Mouse (Mus musculus): ENCODE measurements around the gene Otub1.
A peak's percentile ranks its signal among the peaks of the same experiment; 100 is the strongest.

Otub1 gene

GRCm38 (mm10) chr19:7205753-7206736, at the start of gene Otub1:
TSS of gene Otub1 (minus strand) at chr19:7206316.
- peak; percentile 95 to 96 for DNase-seq

GRCm38 (mm10) chr19:7246021-7246420, 39.9 kb upstream of the Otub1 start:
- DNase-seq: no peak

GRCm38 (mm10) chr19:7240782-7241690, 34.9 kb upstream of the Otub1 start, which contains the start of gene Naa40:
TSS of gene Naa40 (minus strand) at chr19:7241183.
- DNase-seq: peak; percentile 95 to 97

DNA sequence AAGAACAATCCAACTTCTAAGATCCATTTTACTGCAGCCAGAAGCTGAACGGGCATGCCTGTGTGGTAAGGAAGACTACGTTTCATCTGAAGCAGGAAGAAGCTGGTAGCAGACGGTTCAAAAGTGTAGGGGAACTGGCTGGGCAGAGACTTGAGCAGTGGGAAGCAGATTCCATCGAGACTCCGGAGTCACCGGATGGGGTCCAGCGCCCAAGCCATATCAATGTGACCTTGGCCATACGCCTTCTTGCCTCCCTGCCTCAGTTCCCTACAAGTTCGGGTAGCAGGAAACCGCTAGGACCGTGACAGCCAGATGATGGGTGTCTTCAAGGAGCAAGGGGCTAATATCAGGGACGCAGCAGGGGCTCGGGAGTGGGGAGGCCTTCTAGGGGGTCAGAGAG, 34.2 kb upstream of the Otub1 start:
- no peak for DNase-seq

GRCm38 (mm10) chr19:7239574-7239973, 33.5 kb upstream of the Otub1 start:
- DNase-seq: no peak

GRCm38 (mm10) chr19:7236742-7237141, 30.6 kb upstream of the Otub1 start:
- no peak for DNase-seq

- peak in 1 of 2 experiments; percentile 25 for DNase-seq
These were observed 29.9 kb upstream of the Otub1 start for GRCm38 (mm10) chr19:7236011-7236410.

DNA sequence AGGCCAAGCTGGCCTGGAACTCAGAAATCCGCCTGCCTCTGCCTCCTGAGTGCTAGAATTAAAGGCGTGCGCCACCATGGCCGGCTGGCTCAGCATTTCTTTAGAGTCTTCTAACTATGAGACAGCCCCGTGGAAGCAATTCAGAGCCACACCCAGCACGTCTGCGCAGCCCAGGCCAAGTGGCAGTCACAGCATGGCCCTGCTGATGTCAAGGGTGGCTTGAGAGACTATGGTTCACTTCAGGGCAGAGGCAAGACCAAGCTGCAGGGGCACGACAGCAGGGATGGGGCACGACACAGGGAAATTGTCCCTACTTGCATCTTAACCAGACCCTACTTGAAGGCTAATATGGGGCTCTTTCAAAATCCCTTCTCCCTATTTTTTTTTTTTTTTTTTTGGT, 29.3 kb upstream of the Otub1 start:
- DNase-seq: no peak

- peak; percentile 74 to 85 for DNase-seq
These were observed 28.6 kb upstream of the Otub1 start for GRCm38 (mm10) chr19:7234537-7235221.

GRCm38 (mm10) chr19:7226511-7226914, 20.4 kb upstream of the Otub1 start:
- peak; percentile 74 to 79 for DNase-seq

DNA sequence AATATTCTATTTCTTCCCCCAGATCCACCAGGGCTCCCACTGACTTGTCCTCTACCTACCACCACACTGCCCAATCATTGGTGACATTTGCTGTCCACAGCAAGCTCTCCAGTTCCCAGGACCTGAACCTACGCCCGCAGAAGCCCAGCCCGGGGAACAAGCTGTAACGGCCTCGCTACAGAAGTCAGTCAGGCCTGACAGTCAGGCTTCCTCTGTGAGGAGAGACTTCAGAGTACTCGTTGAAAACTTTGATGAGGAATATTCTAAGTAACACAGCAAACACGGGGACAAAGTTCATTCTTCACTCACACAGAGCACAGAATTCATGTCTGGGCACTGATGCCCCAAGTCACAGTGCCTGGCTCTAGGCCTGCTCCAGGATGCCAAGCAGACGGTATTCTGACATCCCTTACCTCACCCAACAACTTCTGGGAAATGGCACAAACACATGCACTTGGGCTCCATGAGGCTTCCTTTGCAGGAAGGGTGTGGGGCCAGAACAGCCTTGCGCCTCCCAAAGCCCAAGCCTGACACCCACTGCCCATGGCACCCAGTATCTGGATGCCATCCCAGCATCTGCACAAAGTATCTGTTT, 19.1 kb upstream of the Otub1 start:
- peak; percentile 71 to 72 for DNase-seq

DNA sequence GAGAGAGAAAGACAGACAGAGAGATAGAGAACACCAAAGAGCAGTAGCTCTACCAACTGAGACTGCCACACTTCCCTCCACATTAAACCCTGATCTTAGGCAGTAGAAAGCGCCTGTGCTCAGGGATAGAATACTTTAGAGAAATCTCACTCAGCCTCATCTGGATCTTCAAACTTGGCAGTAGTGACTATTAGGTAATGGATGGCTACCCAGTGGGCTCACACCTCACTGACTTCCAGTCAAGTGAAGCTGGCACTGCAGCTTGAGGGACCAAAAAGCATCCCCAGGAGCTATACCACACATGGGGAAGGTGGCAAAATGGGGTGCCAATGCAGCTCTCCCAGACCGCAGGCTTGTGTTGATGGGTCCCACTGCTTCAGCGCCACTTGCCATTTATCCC, 18.1 kb upstream of the Otub1 start:
- peak in 1 of 2 experiments; percentile 38 for DNase-seq

GRCm38 (mm10) chr19:7223488-7223887, 17.4 kb upstream of the Otub1 start:
- DNase-seq: no peak

DNA sequence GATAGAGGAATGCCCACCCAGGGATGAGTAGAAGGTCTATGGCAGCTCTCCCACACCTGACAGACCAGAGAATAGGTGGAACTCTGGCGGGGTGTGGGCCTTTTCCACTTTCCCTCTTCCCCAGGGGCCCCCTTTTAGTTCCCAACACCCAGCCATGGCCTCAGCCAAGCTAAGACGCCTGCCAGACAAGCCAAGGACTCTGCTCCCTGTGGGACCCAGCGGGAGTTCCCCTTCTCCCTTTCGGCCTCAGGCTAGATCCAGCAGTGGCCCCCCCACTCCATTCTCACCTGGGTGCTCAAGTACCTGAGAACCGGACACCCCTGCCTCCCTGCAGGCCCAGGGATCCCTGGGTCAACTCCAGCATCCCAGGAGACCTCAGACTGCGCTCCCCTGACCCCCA, 16.1 kb upstream of the Otub1 start:
- DNase-seq: no peak

DNA sequence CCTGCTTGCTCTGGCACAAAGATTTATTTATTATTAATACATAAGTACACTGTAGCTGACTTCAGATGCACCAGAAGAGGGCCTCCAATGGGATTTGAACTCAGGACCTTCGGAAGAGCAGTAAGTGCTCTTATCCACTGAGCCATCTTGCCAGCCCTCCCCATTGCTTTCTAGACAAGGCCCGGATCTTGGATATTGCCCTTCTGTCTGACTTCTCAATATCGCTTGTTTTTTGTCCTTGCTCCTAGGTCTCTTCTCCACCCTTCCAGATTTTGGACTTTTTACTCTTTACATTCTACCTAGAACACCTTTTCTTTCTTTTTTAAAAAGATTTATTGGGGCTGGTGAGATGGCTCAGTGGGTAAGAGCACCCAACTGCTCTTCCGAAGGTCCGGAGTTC, 12.6 kb upstream of the Otub1 start:
- DNase-seq: no peak

DNA sequence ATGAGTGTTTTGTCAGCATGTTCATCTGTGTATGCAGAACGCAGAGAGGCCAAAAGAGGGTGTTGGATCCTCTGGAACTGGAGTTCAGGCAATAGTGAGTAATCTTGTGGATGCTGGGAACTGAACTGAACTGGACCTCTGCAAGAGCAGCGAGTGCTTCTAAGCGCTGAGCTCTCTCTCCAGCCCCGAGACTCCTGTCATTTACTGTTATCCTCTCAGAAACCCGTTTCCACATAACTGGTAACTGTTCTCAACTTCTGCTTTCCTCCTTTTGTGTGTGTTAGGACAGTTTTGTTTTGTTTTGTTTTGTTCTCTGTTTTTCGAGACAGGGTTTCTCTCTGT, 11.8 kb upstream of the Otub1 start:
- no peak for DNase-seq

DNA sequence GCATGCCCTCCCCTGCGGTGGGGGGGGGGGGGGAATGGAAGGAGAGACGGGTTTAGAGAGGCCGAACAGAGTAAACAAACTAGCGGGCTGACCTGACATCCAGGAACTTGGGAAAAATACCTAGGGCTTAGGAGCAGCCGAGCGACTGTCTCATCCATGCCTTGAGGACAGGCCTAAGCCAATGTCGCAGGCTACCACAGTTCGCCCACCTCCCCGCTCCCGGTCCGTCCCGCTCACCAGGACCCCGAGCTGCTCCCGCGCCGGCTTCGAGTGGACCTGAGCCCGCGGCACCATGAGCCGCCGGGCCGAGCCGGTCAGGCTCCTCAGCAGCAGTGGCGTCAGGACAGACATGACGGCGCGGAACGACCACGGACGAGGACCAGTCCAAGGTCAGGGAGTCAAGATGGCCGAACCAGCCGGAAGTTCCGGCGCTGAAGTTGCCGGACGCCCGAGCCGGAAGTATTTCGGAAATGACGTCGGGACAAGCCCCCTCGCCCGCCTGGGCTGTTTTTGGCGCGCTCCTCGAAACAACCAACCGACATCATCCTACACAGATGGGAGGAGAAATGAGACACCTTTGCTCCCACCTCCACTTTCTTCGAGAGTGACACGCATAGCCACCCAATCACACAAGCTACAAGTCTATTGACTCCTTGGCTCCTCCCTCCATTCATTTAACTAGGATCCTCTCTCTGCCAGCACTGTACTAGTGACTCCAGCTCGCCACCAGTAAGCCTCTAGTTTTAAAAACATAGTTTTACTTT, 11.2 kb upstream of the Otub1 start, which contains the start of gene Cox8a:
Gene Cox8a (minus strand): TSS at position 455 of the 764 bp plus-strand sequence.
- DNase-seq: peak; percentile 97 to 99

DNA sequence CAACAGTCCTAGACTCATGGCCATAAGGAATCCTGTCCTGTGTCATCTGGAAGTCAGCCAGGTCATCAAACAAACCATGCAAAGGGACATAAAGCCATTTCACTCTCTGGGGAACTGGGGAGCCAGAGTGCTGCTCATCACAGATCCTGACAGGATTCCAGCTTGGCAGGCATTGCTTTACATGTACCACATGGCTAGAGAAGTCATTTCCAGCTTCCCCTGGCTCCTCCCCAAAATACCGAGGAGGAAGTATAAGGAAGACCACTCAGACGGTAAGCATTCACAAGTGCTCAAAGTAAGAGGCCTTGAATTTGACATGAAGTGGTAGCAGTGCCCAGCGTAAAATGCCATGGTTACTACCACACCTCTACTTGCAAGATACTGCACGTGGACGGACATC, 8.4 kb upstream of the Otub1 start:
- DNase-seq: no peak

GRCm38 (mm10) chr19:7213010-7213409, 6.9 kb upstream of the Otub1 start:
- DNase-seq: no peak

DNA sequence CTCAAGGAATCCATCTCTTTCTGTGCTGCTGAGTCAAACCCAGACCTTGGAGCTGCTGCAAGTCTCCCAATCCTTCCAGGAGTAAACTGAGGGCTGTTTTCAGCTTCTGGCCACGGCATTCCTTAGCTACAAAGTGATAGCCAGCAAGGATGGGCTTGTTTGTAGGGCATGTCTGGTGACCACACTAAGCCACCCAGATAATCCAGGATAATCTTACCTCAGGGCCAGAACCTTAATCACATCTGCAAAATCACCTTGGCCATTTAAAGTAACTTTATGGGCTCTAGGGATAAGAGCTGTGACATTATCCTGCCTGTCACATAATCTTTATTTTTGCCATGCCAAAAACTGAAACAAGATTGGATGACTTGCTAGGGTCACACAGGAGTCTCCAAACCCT, 6.1 kb upstream of the Otub1 start:
- DNase-seq: no peak

DNA sequence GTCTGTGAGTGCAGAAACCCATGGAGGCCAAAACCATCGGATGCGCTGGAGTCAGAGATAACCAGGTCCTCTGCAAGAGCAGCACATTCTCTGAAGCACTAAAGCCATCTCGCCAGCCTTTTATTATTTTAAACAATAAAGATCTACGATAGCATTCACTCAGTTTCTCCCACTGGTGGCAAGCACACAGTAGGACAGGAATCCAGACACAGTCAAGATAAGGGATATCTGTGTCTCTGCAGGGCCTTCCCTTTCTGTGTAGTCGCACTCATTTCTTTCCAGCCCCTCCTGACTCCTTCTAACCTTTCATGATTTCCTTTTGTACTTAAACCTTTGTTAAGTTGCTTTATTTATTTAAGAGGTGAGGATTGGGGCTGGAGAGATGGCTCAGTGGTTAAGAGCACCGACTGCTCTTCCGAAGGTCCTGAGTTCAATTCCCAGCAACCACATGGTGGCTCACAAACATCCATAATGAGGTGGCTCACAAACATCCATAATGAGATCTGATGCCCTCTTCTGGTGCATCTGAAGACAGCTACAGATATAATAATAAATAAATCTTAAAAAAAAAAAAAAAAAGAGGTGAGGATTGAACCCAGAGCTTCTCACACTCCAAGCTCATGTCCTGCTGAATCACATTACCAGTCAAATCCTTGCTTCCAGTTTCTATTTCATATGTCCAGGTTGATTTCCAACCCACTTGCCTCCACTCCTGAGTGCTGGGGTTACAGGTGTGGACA, 4.0 kb upstream of the Otub1 start:
- DNase-seq: no peak
